Comparison of ENCODE assay signal across 9 mouse cellular contexts in the genomic region with DNA sequence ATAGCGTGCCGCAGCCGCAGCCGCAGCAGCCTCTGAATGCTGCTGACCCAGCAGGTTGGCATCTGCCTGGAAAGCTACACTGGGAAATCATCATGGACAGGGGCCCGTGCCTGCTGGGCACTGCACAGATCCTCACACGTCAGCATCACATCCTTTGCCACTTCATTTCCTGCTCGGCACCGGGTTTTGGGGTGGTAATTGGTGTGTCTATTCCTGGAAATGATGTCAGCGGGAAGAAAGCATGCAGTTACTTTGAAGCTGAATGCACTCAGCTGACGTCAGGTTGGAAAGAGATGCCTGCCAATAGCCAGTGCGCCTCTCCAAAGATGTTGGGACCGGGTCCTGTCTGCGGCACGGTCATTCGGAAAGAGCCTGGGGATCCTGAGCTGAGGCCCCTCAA. TPM values are rescaled to one million over a fixed set of nuclear protein-coding genes. Genes with fewer than 3 reads are reported as not detected.
DNase-seq lines count a peak whose midpoint lies in the region; ATAC-seq and TF ChIP-seq lines count a peak whose summit lies in the region.
"Had no signal": no experiment of that assay in that cellular context is flagged by ENCODE, and none has a peak within 500 bp of the region (broad histone marks: within the 10 kb centered on the region; RNA-seq: fewer than 3 reads in every experiment).

No protein-coding gene starts in this region.

- WGBS in kidney, adult 2 months = 81% methylated on average over 15 of the region's 15 CpGs
- 63% methylated on average over 15 of the region's 15 CpGs for WGBS in heart, embryonic 10.5 days
- WGBS in lung, embryonic 15.5 days = 65% methylated on average over 15 of the region's 15 CpGs
- 90% methylated on average over 15 of the region's 15 CpGs for WGBS in hindbrain, embryonic 12.5 days

- no peak overlapping the region for H3K27ac ChIP-seq in kidney, adult 2 months (ENCODE audit: insufficient read depth, low read depth, low read length)
- H3K27ac ChIP-seq in heart, embryonic 10.5 days = peak overlapping the region; percentile 52
- H3K27ac ChIP-seq in lung, embryonic 15.5 days = peak overlapping the region; percentile 38; the same call in 1 of the 2 replicates
- no peak overlapping the region for H3K27ac ChIP-seq in hindbrain, embryonic 12.5 days

- no peak for TF ChIP-seq CTCF in kidney, adult 2 months (conservative IDR thresholded peaks at IDR 0.05; ENCODE audit: insufficient read depth, insufficient read length, low read depth, low read length)

- TF ChIP-seq POLR2A in kidney, adult 2 months (IDR thresholded peaks at IDR 0.05; ENCODE audit: low read depth, low read length) = no peak

- no peaks in the 10 kb centered on the region for H3K27me3 ChIP-seq in kidney, adult 2 months (replicated peaks; ENCODE audit: control insufficient read depth, insufficient read depth, low read length)
- no peaks in the 10 kb centered on the region for H3K27me3 ChIP-seq in heart, embryonic 10.5 days (ENCODE audit: insufficient read depth, poor library complexity, severe bottlenecking)
- H3K27me3 ChIP-seq in lung, embryonic 15.5 days = no peaks in the 10 kb centered on the region
- no peaks in the 10 kb centered on the region for H3K27me3 ChIP-seq in hindbrain, embryonic 12.5 days

- H3K36me3 ChIP-seq in kidney, adult 2 months (ENCODE audit: control insufficient read depth, insufficient read depth, low read length) = no peaks in the 10 kb centered on the region
- no peaks in the 10 kb centered on the region for H3K36me3 ChIP-seq in heart, embryonic 10.5 days
- H3K36me3 ChIP-seq in lung, embryonic 15.5 days = no peaks in the 10 kb centered on the region
- H3K36me3 ChIP-seq in hindbrain, embryonic 12.5 days = no peaks in the 10 kb centered on the region

- peak; percentile 50 for ATAC-seq in activated CD4-positive, CD25-positive, alpha-beta regulatory T cell, adult 4 months
- ATAC-seq in lung, embryonic 15.5 days (ENCODE audit: borderline replicate concordance, extremely low read depth, low FRiP score, low TSS enrichment) = no peak
- ATAC-seq in hindbrain, embryonic 12.5 days (ENCODE audit: low FRiP score) = no peak

- H3K9me3 ChIP-seq in heart, embryonic 10.5 days = no peaks in the 10 kb centered on the region
- H3K9me3 ChIP-seq in lung, embryonic 15.5 days = no peaks in the 10 kb centered on the region
- H3K9me3 ChIP-seq in hindbrain, embryonic 12.5 days (replicated peaks) = no peaks in the 10 kb centered on the region

- DNase-seq in kidney, adult 2 months = peak; percentile 60
- DNase-seq in kidney, adult 11 months = no peak
- DNase-seq in heart, embryonic 10.5 days (ENCODE audit: low spot score) = no peak
- DNase-seq in testis, postnatal 10 days (ENCODE audit: low spot score) = no peak
- DNase-seq in thymus, adult 18-20 months = no peak

- H3K4me1 ChIP-seq in kidney, adult 2 months (ENCODE audit: control insufficient read depth, insufficient read depth, low read length) = 0 out of 2 replicates have a peak, but pooled peaks cover 8% of the 10 kb centered on the region
- peaks cover 12% of the 10 kb centered on the region for H3K4me1 ChIP-seq in heart, embryonic 10.5 days
- H3K4me1 ChIP-seq in lung, embryonic 15.5 days = peaks cover 32% of the 10 kb centered on the region
- H3K4me1 ChIP-seq in hindbrain, embryonic 12.5 days = 0 out of 2 replicates have a peak, but pooled peaks cover 3% of the 10 kb centered on the region

- no peak overlapping the region for H3K4me3 ChIP-seq in kidney, adult 2 months (ENCODE audit: insufficient read depth, low read depth, low read length)
- H3K4me3 ChIP-seq in heart, embryonic 10.5 days = no peak overlapping the region
- no peak overlapping the region for H3K4me3 ChIP-seq in lung, embryonic 15.5 days
- H3K4me3 ChIP-seq in hindbrain, embryonic 12.5 days = no peak overlapping the region

- no peak overlapping the region for H3K9ac ChIP-seq in lung, embryonic 15.5 days
- H3K9ac ChIP-seq in hindbrain, embryonic 12.5 days = no peak overlapping the region

- H3K4me2 ChIP-seq in lung, embryonic 15.5 days = no peak overlapping the region
- H3K4me2 ChIP-seq in hindbrain, embryonic 12.5 days (replicated peaks) = no peak overlapping the region

RNA-seq across cellular contexts. Expression of gene Ccdc63, which starts 2.9 kb away (rescaled TPM):
- polyA plus RNA-seq in kidney, adult 2 months (2012; rRNA removed) = 0.09 and 0.14 TPM in 2 replicates
- 1 to 10 TPM in 1 of 2 experiments, not detected in 1; 1.0 TPM for polyA plus RNA-seq in activated CD4-positive, CD25-positive, alpha-beta regulatory T cell, adult 4 months (2017; shearing (Covaris generic))
- polyA plus RNA-seq in heart, embryonic 10.5 days (2016; fragmentation: Nextera tagmentation; extraction: Ambion mirVana) = 0.20 and 0.39 TPM in 2 replicates
- not detected in 2 replicates for polyA plus RNA-seq in lung, embryonic 15.5 days (2015; fragmentation: Nextera tagmentation; extraction: Ambion mirVana)
- polyA plus RNA-seq in hindbrain, embryonic 12.5 days (2016; fragmentation: Nextera tagmentation; extraction: Ambion mirVana) = not detected in 2 replicates
- polyA plus RNA-seq: embryonic facial prominence, embryonic 11.5 days had no signal

RNA-seq across cellular contexts. Expression of gene Ppp1cc, which starts 14.5 kb away (rescaled TPM):
- 75.8 and 91.5 TPM in 2 replicates for polyA plus RNA-seq in kidney, adult 2 months (2012; rRNA removed)
- polyA plus RNA-seq in activated CD4-positive, CD25-positive, alpha-beta regulatory T cell, adult 4 months (2017; shearing (Covaris generic)) = 10 to 100 TPM; 44.5 to 70.3 TPM
- polyA plus RNA-seq in heart, embryonic 10.5 days (2016; fragmentation: Nextera tagmentation; extraction: Ambion mirVana) = 243 and 295 TPM in 2 replicates
- 263 and 264 TPM in 2 replicates for polyA plus RNA-seq in lung, embryonic 15.5 days (2015; fragmentation: Nextera tagmentation; extraction: Ambion mirVana)
- polyA plus RNA-seq in hindbrain, embryonic 12.5 days (2016; fragmentation: Nextera tagmentation; extraction: Ambion mirVana) = 286 and 293 TPM in 2 replicates

RNA-seq across cellular contexts. Expression of gene Myl2, which starts 42.8 kb away (rescaled TPM):
- polyA plus RNA-seq in kidney, adult 2 months (2012; rRNA removed) = 0.90 and 11.8 TPM in 2 replicates
- polyA plus RNA-seq in activated CD4-positive, CD25-positive, alpha-beta regulatory T cell, adult 4 months (2017; shearing (Covaris generic)) = not detected
- 3,021 and 6,084 TPM in 2 replicates for polyA plus RNA-seq in heart, embryonic 10.5 days (2016; fragmentation: Nextera tagmentation; extraction: Ambion mirVana)
- 30.4 and 142 TPM in 2 replicates for polyA plus RNA-seq in lung, embryonic 15.5 days (2015; fragmentation: Nextera tagmentation; extraction: Ambion mirVana)
- polyA plus RNA-seq in hindbrain, embryonic 12.5 days (2016; fragmentation: Nextera tagmentation; extraction: Ambion mirVana) = 2.5 and 3.0 TPM in 2 replicates

Comparison
In these comparisons a context has a peak if more than half of its experiments do, and no peak if none do; other contexts are left out.
1. H3K27ac ChIP-seq: peak in heart, embryonic 10.5 days (single experiment) and lung, embryonic 15.5 days (single experiment); none in kidney, adult 2 months (single experiment) and hindbrain, embryonic 12.5 days (single experiment).
2. RNA of gene Myl2, which starts 42.8 kb away (polyA plus RNA-seq): 3,021 to 6,084 TPM in heart, embryonic 10.5 days; 30.4 to 142 TPM in lung, embryonic 15.5 days, 0.90 to 11.8 TPM in kidney, adult 2 months, 2.5 to 3.0 TPM in hindbrain, embryonic 12.5 days and not detected in activated CD4-positive, CD25-positive, alpha-beta regulatory T cell, adult 4 months; every median in the first group is over 10 times any median in the second.